Mouse (Mus musculus) thymus, postnatal 14 days (tissue): ENCODE results near the gene Rab4a.

Experiments
- DNase-seq: peaks from one replicate; pipeline ENCODE4 v3.0.0; 2021

Gene Rab4a

GRCm38 (mm10) chr8:123854733-123855475 is 49.1 kb downstream of the Rab4a start:
- DNase-seq: no peak

GRCm38 (mm10) chr8:123857361-123857760 is 51.6 kb downstream of the Rab4a start:
- no peak for DNase-seq

GRCm38 (mm10) chr8:123858574-123858940 is 52.8 kb downstream of the Rab4a start:
- no peak for DNase-seq

- peak; percentile 96 for DNase-seq
These were observed 53.3 kb downstream of the Rab4a start for GRCm38 (mm10) chr8:123858941-123859647.

GRCm38 (mm10) chr8:123859648-123860259 is 54.0 kb downstream of the Rab4a start, which contains the start of gene Ccsap:
Gene Ccsap, minus strand, starts transcription at chr8:123860209.
- peak; percentile 75 for DNase-seq

GRCm38 (mm10) chr8:123860386-123860785 is 54.6 kb downstream of the Rab4a start:
- DNase-seq: no peak

GRCm38 (mm10) chr8:123865786-123866185 is 60.0 kb downstream of the Rab4a start:
- no peak for DNase-seq

- no peak for DNase-seq
These were observed 61.2 kb downstream of the Rab4a start for GRCm38 (mm10) chr8:123866971-123867370.

GRCm38 (mm10) chr8:123872048-123872447 is 66.3 kb downstream of the Rab4a start:
- no peak for DNase-seq

GRCm38 (mm10) chr8:123873364-123873763 is 67.6 kb downstream of the Rab4a start:
- DNase-seq: no peak

GRCm38 (mm10) chr8:123874324-123874723 is 68.5 kb downstream of the Rab4a start:
- no peak for DNase-seq

GRCm38 (mm10) chr8:123877865-123878264 is 72.1 kb downstream of the Rab4a start:
- no peak for DNase-seq

- DNase-seq: no peak
These were observed 74.5 kb downstream of the Rab4a start for GRCm38 (mm10) chr8:123880271-123880670.

GRCm38 (mm10) chr8:123880821-123881350 is 75.1 kb downstream of the Rab4a start:
- no peak for DNase-seq

- DNase-seq: no peak
These were observed 76.6 kb downstream of the Rab4a start for GRCm38 (mm10) chr8:123882412-123882811.

- no peak for DNase-seq
These were observed 77.3 kb downstream of the Rab4a start for GRCm38 (mm10) chr8:123883094-123883493.
